Mouse (Mus musculus) layer of hippocampus, adult 2 months (tissue): ENCODE measurements around the gene Nav2. TPM values are rescaled to one million over a fixed set of nuclear protein-coding genes. Genes with fewer than 3 reads are reported as not detected.

Experiments
- DNase-seq, 2 experiments: peaks; one replicate each; pipeline ENCODE4 v3.0.0; 2022; ENCODE audit warnings: low spot score in 2 of 2
- H3K27ac ChIP-seq: fragments of 200-600 bp; 2 replicates; pipeline ENCODE4 v1.8.1; 2022
- H3K4me3 ChIP-seq: fragments of 200-600 bp; 2 replicates; pipeline ENCODE4 v1.8.1; 2022; ENCODE audit warnings: mild to moderate bottlenecking
- CTCF ChIP-seq: fragments of 200-600 bp; conservative IDR thresholded peaks from 2 replicates; pipeline ENCODE4 v1.8.1; 2022; ENCODE audit warnings: antibody characterized with exemption, mild to moderate bottlenecking, moderate library complexity
- total RNA-seq, 2 experiments: library from RNA; stranded (reverse); gene quantifications; 2 replicates each; pipeline ENCODE4 v1.2.3; 2021

Nav2 gene
- total RNA-seq, 2 experiments from 2014 or later: 84.8 to 106 TPM

DNA sequence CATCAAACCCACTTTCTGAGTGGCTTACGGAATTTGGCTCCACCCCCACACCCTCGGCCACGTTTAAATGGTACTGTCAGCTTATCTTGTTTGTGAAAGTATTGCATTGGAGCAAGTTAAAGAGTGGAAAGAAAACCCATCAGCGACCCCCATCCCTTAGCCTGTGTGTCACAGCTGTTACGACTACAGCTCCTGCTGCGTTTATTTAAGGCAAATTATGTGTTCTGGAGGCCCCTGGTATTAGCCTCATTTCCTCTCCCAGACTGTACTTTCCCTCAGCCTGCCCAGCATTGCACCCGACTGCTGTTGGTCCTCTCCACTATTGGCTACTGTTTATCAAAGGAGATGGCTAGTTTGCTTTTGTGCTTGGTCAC, 569.4 kb downstream of the Nav2 start:
- no peak for TF ChIP-seq CTCF
- H3K27ac ChIP-seq: no peak overlapping the region
- DNase-seq: no peak
- H3K4me3 ChIP-seq: no peak overlapping the region

DNA sequence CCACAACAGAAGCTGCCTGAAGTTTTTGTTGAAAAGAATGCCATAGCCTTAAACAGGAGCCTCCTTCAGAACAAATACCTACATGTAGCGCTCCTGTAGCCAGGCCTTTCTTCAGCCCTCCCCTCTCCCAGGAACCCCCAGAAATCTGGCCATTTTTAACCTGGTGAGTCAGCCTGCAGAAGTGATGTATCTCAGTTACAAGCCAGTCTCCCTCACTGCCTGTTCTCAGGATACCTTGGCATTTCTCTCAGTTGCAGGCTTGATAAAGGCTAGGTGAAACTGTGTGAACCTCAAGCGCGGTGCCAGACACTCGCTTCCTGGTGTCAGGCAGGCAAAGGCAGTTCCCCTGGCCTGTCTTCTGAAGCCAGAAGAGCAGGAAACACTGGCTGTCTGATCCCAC, 570.4 kb downstream of the Nav2 start:
- no peak for TF ChIP-seq CTCF
- no peak overlapping the region for H3K27ac ChIP-seq
- no peak for DNase-seq
- H3K4me3 ChIP-seq: no peak overlapping the region

DNA sequence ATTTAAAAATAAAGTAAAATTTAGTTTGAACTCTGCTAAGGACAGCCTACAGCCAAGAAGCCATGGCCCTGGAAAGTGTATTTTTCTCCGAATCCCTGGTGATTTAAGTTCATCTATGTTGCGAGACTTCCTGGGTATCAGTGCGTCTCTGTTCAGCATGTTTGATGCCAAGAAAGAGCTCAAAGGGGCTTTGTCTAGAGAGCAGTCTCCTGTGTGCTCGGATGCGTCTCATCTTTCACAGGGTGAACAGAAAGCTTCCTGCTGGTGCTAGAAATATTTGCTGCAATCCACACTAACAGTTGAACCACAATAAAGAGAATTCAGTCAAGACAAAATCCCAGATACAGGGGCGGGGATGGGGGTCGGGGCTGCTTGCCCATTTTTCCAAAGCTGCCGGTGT, 572.4 kb downstream of the Nav2 start:
- H3K4me3 ChIP-seq: no peak overlapping the region
- no peak for TF ChIP-seq CTCF
- no peak for DNase-seq
- 0 out of 2 replicates have a peak overlapping the region, but pooled peaks have one; percentile 9 for H3K27ac ChIP-seq

DNA sequence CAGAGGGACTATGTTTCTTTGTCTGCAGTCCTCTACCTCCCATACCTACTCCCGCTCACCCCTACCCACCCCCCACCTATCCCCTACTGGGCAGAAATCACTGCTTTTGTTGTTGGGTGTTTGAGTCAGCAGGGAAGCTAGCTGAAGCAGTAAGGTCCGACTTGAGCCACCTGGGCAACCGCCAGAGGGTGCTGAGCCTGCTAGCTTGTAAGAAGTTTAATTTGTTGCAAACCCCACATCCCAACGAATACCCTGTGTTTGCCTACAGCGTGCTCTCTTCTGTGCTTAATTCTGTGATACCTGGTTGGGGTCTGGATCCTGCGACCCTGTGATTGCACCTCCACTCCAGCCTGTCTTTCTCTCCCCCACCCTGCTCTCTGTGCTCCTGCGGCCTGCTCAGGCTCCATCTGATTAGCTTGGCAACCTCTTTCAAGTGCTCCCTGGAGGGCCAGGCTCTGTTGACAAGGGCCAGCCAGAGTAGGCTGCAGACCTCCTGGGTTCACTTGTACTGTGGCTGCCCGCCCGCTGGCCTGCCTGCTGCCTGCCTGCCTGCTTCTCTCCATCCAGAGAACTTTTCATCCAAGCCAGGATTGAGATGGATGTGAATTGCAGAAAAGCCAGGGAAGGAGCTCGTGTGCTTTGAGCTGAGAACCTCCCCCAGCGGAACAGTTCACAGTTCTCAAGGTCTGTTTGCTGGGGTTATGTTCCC, 575.7 kb downstream of the Nav2 start:
- no peak for DNase-seq
- H3K27ac ChIP-seq: peak overlapping the region; percentile 87

DNA sequence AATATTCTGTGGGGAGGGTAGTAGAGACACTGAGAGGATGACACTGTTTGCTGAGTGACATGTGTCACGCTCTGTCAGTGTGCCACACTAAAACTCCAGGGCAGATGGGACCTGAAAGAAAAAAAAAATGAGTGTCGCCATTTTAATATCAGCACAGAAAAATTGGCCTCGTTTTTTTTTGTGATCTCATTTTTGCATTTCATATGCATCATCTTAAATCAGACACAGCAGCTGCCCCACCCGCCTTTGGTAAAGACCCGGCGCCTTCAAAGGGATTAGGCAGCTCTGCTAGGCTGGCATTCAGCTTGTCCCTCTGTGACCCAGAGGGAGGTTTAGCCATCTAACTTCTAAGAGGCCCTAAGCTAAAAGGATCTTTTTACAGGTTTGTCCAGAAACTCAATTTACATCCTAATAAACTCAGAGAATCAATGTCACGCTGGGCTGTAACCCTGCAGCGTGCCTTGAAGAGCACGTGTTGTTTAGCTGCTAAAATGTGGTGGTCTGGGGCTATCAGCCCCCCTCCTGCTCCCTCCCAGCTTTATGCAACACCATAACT, 576.9 kb downstream of the Nav2 start:
- Histone ChIP-seq H3K4me3 (peak overlapping the region; percentile 34), H3K27ac (peak overlapping the region; percentile 87)
- no peak for DNase-seq
- no peak for TF ChIP-seq CTCF

More for the DNA sequence above, 575.7 kb downstream of the Nav2 start:
- TF ChIP-seq CTCF: peak; percentile 53
- H3K4me3 ChIP-seq: peak overlapping the region; percentile 37

DNA sequence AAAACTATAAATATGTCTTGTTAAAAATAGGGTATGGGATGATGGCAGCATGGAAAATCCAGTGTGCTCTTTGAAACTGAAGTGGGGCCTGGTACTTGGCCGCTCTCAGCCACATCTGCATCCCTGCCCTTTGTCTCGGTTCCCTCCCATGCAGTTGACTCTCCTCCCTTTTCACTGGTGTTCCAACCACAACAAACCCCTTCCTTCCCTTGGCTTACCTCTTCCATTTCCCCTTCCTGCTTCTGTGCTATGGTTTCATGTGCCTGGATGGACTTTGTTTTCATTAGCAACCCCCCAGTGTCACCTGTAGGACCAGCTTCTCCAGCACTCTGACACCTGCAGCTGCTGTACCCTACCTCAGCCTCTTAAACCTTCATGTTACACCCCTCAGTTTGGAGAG, 578.8 kb downstream of the Nav2 start:
- no peak for TF ChIP-seq CTCF
- no peak for DNase-seq
- H3K27ac ChIP-seq: peak overlapping the region; percentile 71; the same call in 1 of the 2 replicates
- H3K4me3 ChIP-seq: no peak overlapping the region

DNA sequence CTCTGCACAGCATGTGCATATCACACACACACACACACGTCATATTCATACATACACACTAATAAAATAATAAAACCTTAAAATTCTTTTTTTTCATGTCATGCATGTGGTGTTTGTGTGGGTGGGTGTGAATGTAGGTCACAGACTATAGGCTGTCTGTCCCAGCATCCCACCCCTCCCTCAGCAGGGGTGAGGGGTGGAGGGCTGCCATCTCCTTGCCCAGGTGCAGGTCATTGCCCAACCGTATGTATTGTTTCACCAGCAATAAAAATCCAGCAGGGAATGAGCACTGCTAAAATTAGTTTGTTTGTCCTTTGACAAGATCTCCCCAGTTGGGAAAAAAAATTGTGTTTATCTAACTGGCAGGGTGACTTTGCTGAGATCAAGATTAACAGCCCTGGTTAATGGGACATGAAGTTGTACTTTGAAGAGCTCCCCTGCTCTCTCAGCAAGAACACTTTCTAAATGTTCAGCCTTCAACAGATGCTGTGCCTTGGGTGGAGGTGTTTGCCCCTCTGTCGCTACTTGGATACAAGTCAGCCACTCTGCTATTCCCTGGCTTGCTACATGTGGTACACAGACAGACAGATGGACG, 580.1 kb downstream of the Nav2 start:
- no peak for TF ChIP-seq CTCF
- H3K4me3 ChIP-seq: no peak overlapping the region
- peak overlapping the region; percentile 71; the same call in 1 of the 2 replicates for H3K27ac ChIP-seq
- DNase-seq: no peak

DNA sequence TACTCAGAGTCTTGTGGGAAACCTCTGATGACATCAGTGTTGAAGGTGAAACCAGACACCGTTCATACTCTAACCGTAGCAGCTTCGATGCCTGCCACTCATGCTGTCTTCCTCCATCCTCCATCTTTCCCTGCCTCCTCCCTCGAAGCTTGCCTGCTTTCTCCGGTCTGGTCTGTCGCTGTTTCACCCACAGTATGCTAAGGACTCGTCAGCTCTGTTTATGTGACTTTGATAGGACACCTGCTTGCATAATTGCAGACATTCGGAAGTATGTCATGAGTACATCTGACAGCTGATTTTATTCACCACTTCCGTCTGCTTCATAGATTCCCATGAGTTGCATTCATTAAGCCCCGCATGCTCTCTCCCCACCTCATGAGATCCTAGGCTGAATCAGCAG, 582.3 kb downstream of the Nav2 start:
- peak; percentile 38 to 79 for DNase-seq
- H3K4me3 ChIP-seq: no peak overlapping the region
- H3K27ac ChIP-seq: peak overlapping the region; percentile 49
- no peak for TF ChIP-seq CTCF

DNA sequence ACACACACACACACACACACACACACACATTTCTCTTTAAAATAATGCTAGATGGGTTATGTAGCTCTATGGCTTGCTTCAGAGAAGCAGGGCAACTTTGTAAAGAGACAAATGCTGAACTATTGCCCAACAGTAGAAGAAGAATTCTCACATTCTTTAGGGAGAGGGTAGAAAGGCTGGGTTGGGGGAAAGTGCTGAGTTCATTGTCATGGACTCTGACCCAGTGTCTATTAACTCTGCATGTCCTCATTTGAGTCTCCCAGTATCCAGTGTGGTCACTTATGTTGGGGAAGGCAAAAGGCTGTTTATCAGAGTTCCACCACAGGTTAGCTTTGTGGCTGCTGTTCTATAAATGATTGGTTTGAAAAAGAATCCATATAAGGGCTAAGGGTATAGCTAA, 584.1 kb downstream of the Nav2 start:
- no peak overlapping the region for H3K27ac ChIP-seq
- no peak for DNase-seq
- no peak for TF ChIP-seq CTCF
- no peak overlapping the region for H3K4me3 ChIP-seq

DNA sequence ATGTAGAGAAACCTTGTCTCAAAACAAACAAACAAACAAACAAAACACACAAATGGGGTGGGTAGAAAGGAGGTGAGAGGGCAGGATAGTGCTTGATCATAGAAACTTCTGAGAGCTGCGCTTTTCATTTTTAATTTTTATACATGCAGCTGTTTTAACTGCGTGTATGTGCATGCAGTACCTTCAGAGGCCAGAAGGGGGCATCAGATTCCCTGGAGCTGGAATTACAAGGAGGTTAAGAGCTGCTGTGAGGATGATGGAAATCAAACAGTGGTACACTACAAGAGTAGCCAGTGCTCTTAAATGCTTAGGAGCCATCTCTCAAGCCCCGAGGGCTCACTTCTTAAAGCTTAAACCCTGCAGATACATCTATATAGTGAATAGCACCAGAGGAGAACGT, 584.7 kb downstream of the Nav2 start:
- H3K4me3 ChIP-seq: no peak overlapping the region
- no peak for DNase-seq
- peak; percentile 85 for TF ChIP-seq CTCF
- no peak overlapping the region for H3K27ac ChIP-seq

DNA sequence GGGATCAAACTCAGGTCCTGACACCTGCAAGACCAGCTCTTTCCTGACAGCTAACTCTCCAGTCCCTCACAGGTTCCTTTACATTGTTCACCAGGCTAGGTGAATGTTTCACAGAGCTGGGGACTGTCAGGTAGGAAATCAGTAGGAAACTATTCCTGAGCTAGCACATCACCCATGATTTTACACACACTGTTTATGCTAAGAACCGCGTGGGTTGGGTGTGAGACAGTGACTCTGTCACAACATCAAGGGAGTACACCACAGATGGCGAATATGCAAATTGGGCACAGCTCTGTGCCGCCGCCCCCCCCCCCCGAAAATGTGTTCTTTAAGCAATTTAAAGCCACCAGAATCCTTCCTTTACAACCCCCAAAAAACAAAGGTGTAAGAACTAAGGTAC, 586.1 kb downstream of the Nav2 start:
- peak; percentile 32 to 55 for DNase-seq
- H3K4me3 ChIP-seq: no peak overlapping the region
- peak overlapping the region; percentile 84; the same call in 1 of the 2 replicates for H3K27ac ChIP-seq
- TF ChIP-seq CTCF: no peak

DNA sequence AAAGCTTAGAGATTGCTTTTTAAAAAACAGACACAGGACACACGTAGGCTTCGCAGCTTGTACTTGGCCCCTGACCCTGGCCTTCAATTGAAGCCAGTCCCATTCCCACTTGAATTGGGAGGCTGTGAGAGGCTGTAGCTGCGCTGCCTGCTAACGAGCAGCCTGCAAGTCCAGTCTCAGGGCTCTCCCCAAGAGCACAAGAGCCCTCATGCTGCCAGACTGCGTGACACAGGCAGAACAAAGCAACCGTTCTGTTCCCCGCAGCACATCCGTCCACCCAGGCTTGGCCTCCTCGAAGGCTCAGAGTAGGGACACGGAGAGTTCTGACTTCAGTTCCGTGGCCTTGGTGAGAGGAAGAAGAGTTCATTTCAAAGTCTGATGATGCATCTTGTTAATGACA, 587.6 kb downstream of the Nav2 start:
- peak overlapping the region; percentile 84 for H3K27ac ChIP-seq

DNA sequence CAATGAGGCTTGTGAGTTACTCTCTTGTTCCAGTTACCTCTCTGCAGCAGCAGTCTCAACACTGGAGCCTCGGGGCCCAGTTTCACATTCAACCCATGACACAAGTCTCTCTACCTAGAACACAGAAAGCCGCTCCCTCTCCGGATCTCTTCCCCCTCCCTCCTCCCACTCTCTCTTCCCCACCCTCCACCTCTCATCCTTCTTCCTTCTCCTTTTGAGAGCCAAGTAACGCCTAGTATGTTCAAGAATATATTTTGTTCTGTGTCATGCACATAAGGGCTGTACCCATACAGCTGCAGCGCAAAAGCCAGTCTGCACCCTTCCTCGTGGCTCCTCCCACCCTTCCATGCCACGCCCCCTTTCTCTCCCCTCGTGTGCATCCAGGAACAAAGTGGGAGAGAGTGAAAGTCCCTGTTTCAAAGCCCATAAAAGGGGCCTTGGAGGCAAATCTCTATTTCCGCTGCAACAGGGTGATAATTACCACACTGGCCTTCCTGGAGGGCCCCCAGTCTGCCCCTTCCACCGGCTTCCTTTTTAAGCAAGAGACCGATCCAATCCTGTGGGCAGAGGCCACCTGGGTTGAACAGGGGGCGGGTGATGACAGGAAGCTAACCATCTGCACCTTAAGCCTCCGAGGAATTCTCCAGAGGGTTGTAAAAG, 588.4 kb downstream of the Nav2 start:
- H3K27ac ChIP-seq: peak overlapping the region; percentile 84
- H3K4me3 ChIP-seq: no peak overlapping the region
- TF ChIP-seq CTCF: no peak
- no peak for DNase-seq

More for the DNA sequence above, 587.6 kb downstream of the Nav2 start:
- no peak overlapping the region for H3K4me3 ChIP-seq
- no peak for TF ChIP-seq CTCF
- no peak for DNase-seq
